In the genomic region with DNA sequence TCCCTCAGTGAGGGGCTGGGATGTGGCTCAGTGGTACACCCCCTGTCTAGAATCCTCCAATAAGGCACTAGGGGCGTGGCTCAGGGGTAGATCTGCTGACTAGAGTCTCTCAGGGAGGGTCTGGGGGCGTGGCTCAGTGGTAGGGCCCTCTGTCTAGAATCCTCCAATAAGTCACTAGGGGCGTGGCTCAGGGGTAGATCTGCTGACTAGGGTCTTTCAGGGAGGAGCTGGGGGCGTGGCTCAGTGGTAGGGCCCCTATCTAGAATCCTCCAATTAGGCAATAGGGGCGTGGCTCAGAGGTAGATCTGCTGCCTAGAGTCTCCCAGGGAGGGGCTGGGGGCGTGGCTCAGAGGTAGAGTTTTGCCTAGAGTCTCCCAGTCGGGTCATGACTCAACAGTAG, we compare ENCODE assay signal across 8 mouse cellular contexts. TPM values are rescaled to one million over a fixed set of nuclear protein-coding genes. Genes with fewer than 3 reads are reported as not detected.
DNase-seq lines count a peak whose midpoint lies in the region; ATAC-seq and TF ChIP-seq lines count a peak whose summit lies in the region.

No protein-coding gene starts in this region.

- no peak overlapping the region for H3K27ac ChIP-seq in lung, postnatal 0 days (ENCODE audit: low read length)
- no peak overlapping the region for H3K27ac ChIP-seq in hindbrain, embryonic 15.5 days (replicated peaks)
- H3K27ac ChIP-seq in midbrain, embryonic 16.5 days (ENCODE audit: low read length): no peak overlapping the region
- no peak overlapping the region for H3K27ac ChIP-seq in layer of hippocampus, adult 2 months

- no peaks in the 10 kb centered on the region for H3K36me3 ChIP-seq in lung, postnatal 0 days (ENCODE audit: insufficient read depth, low read length)
- no peaks in the 10 kb centered on the region for H3K36me3 ChIP-seq in hindbrain, embryonic 15.5 days
- H3K36me3 ChIP-seq in midbrain, embryonic 16.5 days (ENCODE audit: control insufficient read depth, insufficient read depth, low read length): no peaks in the 10 kb centered on the region

- H3K27me3 ChIP-seq in lung, postnatal 0 days (replicated peaks; ENCODE audit: insufficient read depth, low read length): peaks cover 15% of the 10 kb centered on the region
- H3K27me3 ChIP-seq in hindbrain, embryonic 15.5 days: no peaks in the 10 kb centered on the region
- no peaks in the 10 kb centered on the region for H3K27me3 ChIP-seq in midbrain, embryonic 16.5 days (ENCODE audit: control insufficient read depth, insufficient read depth, low read depth, low read length)

- TF ChIP-seq CTCF in lung, postnatal 0 days (IDR thresholded peaks at IDR 0.05): no peak
- no peak for TF ChIP-seq CTCF in lung, adult 2 months (IDR thresholded peaks at IDR 0.05; ENCODE audit: insufficient read depth, low read length)
- TF ChIP-seq CTCF in layer of hippocampus, adult 2 months (conservative IDR thresholded peaks at IDR 0.05): no peak

- TF ChIP-seq POLR2A in lung, adult 2 months (IDR thresholded peaks at IDR 0.05; ENCODE audit: borderline replicate concordance, extremely low read depth, low read depth, low read length): no peak

- no peak overlapping the region for H3K9ac ChIP-seq in lung, postnatal 0 days (replicated peaks; ENCODE audit: low read depth)
- H3K9ac ChIP-seq in hindbrain, embryonic 15.5 days: no peak overlapping the region
- no peak overlapping the region for H3K9ac ChIP-seq in midbrain, embryonic 16.5 days (ENCODE audit: low read depth, low read length)

- peak; percentile 18 for DNase-seq in lung, postnatal 0 days (ENCODE audit: low spot score)
- no peak for DNase-seq in lung, adult 2 months
- DNase-seq in cerebellum, adult 9-11 months: peak; percentile 66
- DNase-seq in frontal cortex, postnatal 25 days (ENCODE audit: low spot score in 2 of 2): no peak
- no peak for DNase-seq in layer of hippocampus, adult 2 months (ENCODE audit: low spot score in 2 of 2)
- no peak for DNase-seq in thymus, adult 18-20 months

- ATAC-seq in lung, postnatal 0 days: peak; percentile 38
- ATAC-seq in hindbrain, embryonic 15.5 days (ENCODE audit: low FRiP score, low read depth): peak; percentile 10; the same call in 1 of the 2 replicates
- ATAC-seq in midbrain, embryonic 16.5 days: peak; percentile 11; the same call in 1 of the 2 replicates

- no peak for TF ChIP-seq EP300 in lung, postnatal 0 days (IDR thresholded peaks at IDR 0.05)

- H3K9me3 ChIP-seq in lung, postnatal 0 days (ENCODE audit: low read length): no peaks in the 10 kb centered on the region
- H3K9me3 ChIP-seq in hindbrain, embryonic 15.5 days: no peaks in the 10 kb centered on the region
- H3K9me3 ChIP-seq in midbrain, embryonic 16.5 days (replicated peaks; ENCODE audit: control insufficient read depth, low read length, poor library complexity, severe bottlenecking): no peaks in the 10 kb centered on the region

- H3K4me3 ChIP-seq in lung, postnatal 0 days (ENCODE audit: low read depth, low read length): no peak overlapping the region
- H3K4me3 ChIP-seq in lung, adult 2 months (replicated peaks; ENCODE audit: extremely low read depth, low read depth, low read length): no peak overlapping the region
- H3K4me3 ChIP-seq in hindbrain, embryonic 15.5 days: no peak overlapping the region
- H3K4me3 ChIP-seq in midbrain, embryonic 16.5 days (ENCODE audit: low read depth, low read length): no peak overlapping the region
- H3K4me3 ChIP-seq in layer of hippocampus, adult 2 months: no peak overlapping the region

- 9% methylated on average over 7 of the region's 7 CpGs for WGBS in lung, postnatal 0 days
- WGBS in lung, adult 2 months: 12% methylated on average over 7 of the region's 7 CpGs
- 8% methylated on average over 7 of the region's 7 CpGs for WGBS in hindbrain, embryonic 15.5 days
- 14% methylated on average over 7 of the region's 7 CpGs for WGBS in midbrain, embryonic 16.5 days

- H3K4me1 ChIP-seq in lung, postnatal 0 days (ENCODE audit: insufficient read depth, low read depth, low read length): no peaks in the 10 kb centered on the region
- no peaks in the 10 kb centered on the region for H3K4me1 ChIP-seq in lung, adult 2 months (ENCODE audit: control insufficient read depth, insufficient read depth, low read length)
- peaks cover 56% of the 10 kb centered on the region for H3K4me1 ChIP-seq in hindbrain, embryonic 15.5 days (replicated peaks)
- H3K4me1 ChIP-seq in midbrain, embryonic 16.5 days (ENCODE audit: control insufficient read depth, insufficient read depth, low read length): peaks cover 48% of the 10 kb centered on the region

- H3K4me2 ChIP-seq in lung, postnatal 0 days (replicated peaks; ENCODE audit: low read depth, low read length): no peak overlapping the region
- H3K4me2 ChIP-seq in hindbrain, embryonic 15.5 days: no peak overlapping the region
- H3K4me2 ChIP-seq in midbrain, embryonic 16.5 days (ENCODE audit: low read length): no peak overlapping the region

RNA-seq across cellular contexts. Expression of a gene that starts 4.6 kb away (rescaled TPM):
- 0.51 and 0.76 TPM in 2 replicates for polyA plus RNA-seq in lung, postnatal 0 days (2015; fragmentation: Nextera tagmentation; extraction: Ambion mirVana)
- 4.5 and 4.9 TPM in 2 replicates for polyA plus RNA-seq in lung, adult 2 months (2012; rRNA removed)
- polyA plus RNA-seq in hindbrain, embryonic 15.5 days (2015; fragmentation: Nextera tagmentation; extraction: Ambion mirVana): 16.7 and 16.9 TPM in 2 replicates
- 14.3 and 15.9 TPM in 2 replicates for polyA plus RNA-seq in midbrain, embryonic 16.5 days (2015; fragmentation: Nextera tagmentation; extraction: Ambion mirVana)
- total RNA-seq in layer of hippocampus, adult 2 months (2021): 100 to 1,000 TPM; 318 to 334 TPM

RNA-seq across cellular contexts. Expression of a gene that starts 31.8 kb away (rescaled TPM):
- not detected in 2 replicates for polyA plus RNA-seq in lung, postnatal 0 days (2015; fragmentation: Nextera tagmentation; extraction: Ambion mirVana)
- polyA plus RNA-seq in lung, adult 2 months (2012; rRNA removed): 0.24 and 0.50 TPM in 2 replicates
- 3.7 and 5.0 TPM in 2 replicates for polyA plus RNA-seq in hindbrain, embryonic 15.5 days (2015; fragmentation: Nextera tagmentation; extraction: Ambion mirVana)
- 3.9 and 4.2 TPM in 2 replicates for polyA plus RNA-seq in midbrain, embryonic 16.5 days (2015; fragmentation: Nextera tagmentation; extraction: Ambion mirVana)
- total RNA-seq in layer of hippocampus, adult 2 months (2021): 10 to 100 TPM; 12.2 to 18.1 TPM

RNA-seq across cellular contexts. Expression of a gene that starts 34.4 kb away (rescaled TPM):
- polyA plus RNA-seq in lung, postnatal 0 days (2015; fragmentation: Nextera tagmentation; extraction: Ambion mirVana): 93.7 and 110 TPM in 2 replicates
- polyA plus RNA-seq in lung, adult 2 months (2012; rRNA removed): 164 and 175 TPM in 2 replicates
- polyA plus RNA-seq in hindbrain, embryonic 15.5 days (2015; fragmentation: Nextera tagmentation; extraction: Ambion mirVana): 44.0 and 45.7 TPM in 2 replicates
- 39.5 and 39.6 TPM in 2 replicates for polyA plus RNA-seq in midbrain, embryonic 16.5 days (2015; fragmentation: Nextera tagmentation; extraction: Ambion mirVana)
- total RNA-seq in layer of hippocampus, adult 2 months (2021): 10 to 100 TPM; 91.3 to 92.0 TPM

RNA-seq across cellular contexts. Expression of a gene that starts 47.8 kb away (rescaled TPM):
- 0.87 and 1.2 TPM in 2 replicates for polyA plus RNA-seq in lung, postnatal 0 days (2015; fragmentation: Nextera tagmentation; extraction: Ambion mirVana)
- polyA plus RNA-seq in lung, adult 2 months (2012; rRNA removed): 0.98 and 1.2 TPM in 2 replicates
- polyA plus RNA-seq in hindbrain, embryonic 15.5 days (2015; fragmentation: Nextera tagmentation; extraction: Ambion mirVana): 2.8 and 2.9 TPM in 2 replicates
- 2.0 and 3.6 TPM in 2 replicates for polyA plus RNA-seq in midbrain, embryonic 16.5 days (2015; fragmentation: Nextera tagmentation; extraction: Ambion mirVana)
- total RNA-seq in layer of hippocampus, adult 2 months (2021): 1 to 10 TPM; 3.0 to 3.3 TPM

RNA-seq across cellular contexts. Expression of a gene that starts 49.5 kb away (rescaled TPM):
- polyA plus RNA-seq in lung, postnatal 0 days (2015; fragmentation: Nextera tagmentation; extraction: Ambion mirVana): 0.85 and 1.4 TPM in 2 replicates
- polyA plus RNA-seq in lung, adult 2 months (2012; rRNA removed): 2.8 and 3.1 TPM in 2 replicates
- polyA plus RNA-seq in hindbrain, embryonic 15.5 days (2015; fragmentation: Nextera tagmentation; extraction: Ambion mirVana): 58.9 and 68.8 TPM in 2 replicates
- 57.4 and 73.2 TPM in 2 replicates for polyA plus RNA-seq in midbrain, embryonic 16.5 days (2015; fragmentation: Nextera tagmentation; extraction: Ambion mirVana)
- total RNA-seq in layer of hippocampus, adult 2 months (2021): 10 to 100 TPM; 89.4 to 95.9 TPM

Comparison
In these comparisons a context has a peak if more than half of its experiments do, and no peak if none do; other contexts are left out.
1. DNase-seq: peak in lung, postnatal 0 days (single experiment) and cerebellum, adult 9-11 months (single experiment); none in lung, adult 2 months (single experiment), frontal cortex, postnatal 25 days (0 of 2), layer of hippocampus, adult 2 months (0 of 2) and thymus, adult 18-20 months (0 of 2).
2. Peak in every context shown above with its lines, with median percentiles within 50 percentile points of each other: ATAC-seq.